Comparison of ENCODE assay signal across 29 mouse cellular contexts in genomic region chr10:70128408-70128807, GRCm38 (mm10). TPM values are rescaled to one million over a fixed set of nuclear protein-coding genes. Genes with fewer than 3 reads are reported as not detected.
A peak's percentile ranks its signal among the peaks of the same experiment; 100 is the strongest.
DNase-seq lines count a peak whose midpoint lies in the region; ATAC-seq and TF ChIP-seq lines count a peak whose summit lies in the region.
"Had no signal": no experiment of that assay in that cellular context is flagged by ENCODE, and none has a peak within 500 bp of the region (broad histone marks: within the 10 kb centered on the region; RNA-seq: fewer than 3 reads in every experiment).

No protein-coding gene starts in this region.

- no peak for ATAC-seq in liver, embryonic 11.5 days (replicated peaks; ENCODE audit: low FRiP score)
- ATAC-seq in liver, embryonic 14.5 days (ENCODE audit: insufficient read depth) = no peak
- ATAC-seq: forebrain, embryonic 16.5 days; intestine, embryonic 16.5 days; lung, postnatal 0 days had no signal

- H3K36me3 ChIP-seq in liver, embryonic 11.5 days (ENCODE audit: control insufficient read depth, insufficient read depth, low read length) = no peaks in the 10 kb centered on the region
- peaks cover 0 to 42% of the 10 kb centered on the region in 2 experiments; a peak in 2 of 4 replicates for H3K36me3 ChIP-seq in MEL (ENCODE audit: control insufficient read depth in 1 of 2, insufficient read depth in 2 of 2, low read length in 2 of 2)
- H3K36me3 ChIP-seq in liver, embryonic 14.5 days (replicated peaks; ENCODE audit: control insufficient read depth, insufficient read depth, low read depth) = no peaks in the 10 kb centered on the region
- H3K36me3 ChIP-seq: embryonic facial prominence, embryonic 13.5 days; hindbrain, embryonic 13.5 days; limb, embryonic 13.5 days; midbrain, embryonic 12.5 days; neural tube, embryonic 12.5 days had no signal

- peaks cover 86% of the 10 kb centered on the region for H3K4me1 ChIP-seq in liver, embryonic 11.5 days (replicated peaks; ENCODE audit: control insufficient read depth, insufficient read depth, low read length)
- peaks cover 4 to 49% of the 10 kb centered on the region in 2 experiments for H3K4me1 ChIP-seq in MEL (ENCODE audit: control insufficient read depth in 1 of 2, insufficient read depth in 2 of 2, low read length in 2 of 2)
- H3K4me1 ChIP-seq in liver, embryonic 14.5 days (replicated peaks; ENCODE audit: control insufficient read depth in 2 of 2, insufficient read depth in 2 of 2, low read length in 1 of 2) = peaks cover 76 to 83% of the 10 kb centered on the region in 2 experiments
- H3K4me1 ChIP-seq: neural tube, embryonic 12.5 days had no signal

- no peak for TF ChIP-seq POLR2A in MEL (IDR thresholded peaks at IDR 0.05; ENCODE audit: control insufficient read depth in 1 of 2, insufficient read depth in 1 of 2, low read depth in 1 of 2, low read length in 2 of 2, poor library complexity in 1 of 2)

- TF ChIP-seq CTCF in MEL (IDR thresholded peaks at IDR 0.05 in 2 of 3, conservative IDR thresholded peaks at IDR 0.05 in 1 of 3; ENCODE audit: control insufficient read depth in 1 of 3, insufficient read depth in 1 of 3, low read depth in 2 of 3, low read length in 3 of 3, poor library complexity in 1 of 3, severe bottlenecking in 1 of 3) = no peak
- peak; percentile 22; the same call in 1 of the 2 replicates for TF ChIP-seq CTCF in liver, embryonic 14.5 days (IDR thresholded peaks at IDR 0.05; ENCODE audit: low read depth)

- peak overlapping the region; percentile 94 for H3K27ac ChIP-seq in liver, embryonic 11.5 days (ENCODE audit: low read depth, low read length)
- peak overlapping the region; percentile 29; the same call in 1 of the 2 replicates for H3K27ac ChIP-seq in MEL (ENCODE audit: control insufficient read depth, low read depth, low read length)
- peak overlapping the region; percentile 92 for H3K27ac ChIP-seq in liver, embryonic 14.5 days
- H3K27ac ChIP-seq: embryonic facial prominence, embryonic 13.5 days; forebrain, embryonic 10.5 days; hindbrain, embryonic 13.5 days; limb, embryonic 13.5 days; midbrain, embryonic 12.5 days; neural tube, embryonic 12.5 days; stomach, postnatal 0 days had no signal

- DNase-seq in liver, embryonic 11.5 days (ENCODE audit: low spot score) = no peak
- DNase-seq in liver = no peak
- peak; percentile 60 for DNase-seq in MEL (ENCODE audit: low read depth, low spot score)
- DNase-seq in liver, embryonic 14.5 days (ENCODE audit: low read depth in 3 of 3, low spot score in 3 of 3) = no peak
- DNase-seq in adipocyte (ENCODE audit: low spot score) = no peak
- DNase-seq in right cerebral cortex, postnatal 25 days = no peak
- DNase-seq: adrenal gland, postnatal 25 days; cerebellum, adult 11-12 months; cerebellum, adult 9-11 months; heart, postnatal 4 days; kidney, adult 9 months; kidney, postnatal 10 days; lung, adult 18-20 months; lung, postnatal 4 days; right cerebral cortex, adult 18-20 months; right cerebral cortex, postnatal 4 days; thymus, adult 2 months had no signal

- 73% methylated on average over 8 of the region's 8 CpGs for WGBS in liver, embryonic 11.5 days
- WGBS in liver, embryonic 14.5 days (ENCODE audit: insufficient replicate concordance) = 54% methylated on average over 8 of the region's 8 CpGs

- H3K4me2 ChIP-seq in liver, embryonic 11.5 days = peak overlapping the region; percentile 64
- H3K4me2 ChIP-seq in liver, embryonic 14.5 days (ENCODE audit: low read depth) = peak overlapping the region; percentile 68
- H3K4me2 ChIP-seq: embryonic facial prominence, embryonic 13.5 days; hindbrain, embryonic 13.5 days; limb, embryonic 13.5 days; midbrain, embryonic 12.5 days; neural tube, embryonic 12.5 days had no signal

- no peak for TF ChIP-seq RAD21 in MEL (IDR thresholded peaks at IDR 0.05; ENCODE audit: low read depth, low read length)

- H3K4me3 ChIP-seq in liver, embryonic 11.5 days (ENCODE audit: low read depth, low read length) = no peak overlapping the region
- H3K4me3 ChIP-seq in MEL (ENCODE audit: control insufficient read depth in 1 of 2, insufficient read depth in 1 of 2, low read depth in 2 of 2, low read length in 2 of 2) = no peak overlapping the region
- H3K4me3 ChIP-seq in liver, embryonic 14.5 days (ENCODE audit: insufficient read depth in 1 of 2, low read depth in 2 of 2, low read length in 2 of 2) = no peak overlapping the region
- H3K4me3 ChIP-seq: embryonic facial prominence, embryonic 13.5 days; forebrain, embryonic 10.5 days; hindbrain, embryonic 13.5 days; limb, embryonic 13.5 days; megakaryocyte, embryonic 14.5 days; midbrain, embryonic 12.5 days; myocyte; neural tube, embryonic 12.5 days had no signal

- H3K9me3 ChIP-seq in liver, embryonic 11.5 days (ENCODE audit: control insufficient read depth, low read length) = no peaks in the 10 kb centered on the region
- H3K9me3 ChIP-seq in MEL (replicated peaks; ENCODE audit: insufficient read depth, low read length) = no peaks in the 10 kb centered on the region
- H3K9me3 ChIP-seq in liver, embryonic 14.5 days (ENCODE audit: control insufficient read depth, low read length) = no peaks in the 10 kb centered on the region
- H3K9me3 ChIP-seq: embryonic facial prominence, embryonic 13.5 days; hindbrain, embryonic 13.5 days; limb, embryonic 13.5 days; midbrain, embryonic 12.5 days; neural tube, embryonic 12.5 days had no signal

- no peak overlapping the region for H3K9ac ChIP-seq in liver, embryonic 11.5 days (ENCODE audit: low read depth, low read length)
- H3K9ac ChIP-seq in MEL (ENCODE audit: control insufficient read depth, low read depth, low read length, poor library complexity, severe bottlenecking) = no peak overlapping the region
- H3K9ac ChIP-seq in liver, embryonic 14.5 days (replicated peaks) = no peak overlapping the region; the same call in none of the 2 replicates
- H3K9ac ChIP-seq: embryonic facial prominence, embryonic 13.5 days; hindbrain, embryonic 13.5 days; limb, embryonic 13.5 days; midbrain, embryonic 12.5 days; neural tube, embryonic 12.5 days had no signal

- H3K27me3 ChIP-seq in liver, embryonic 11.5 days (replicated peaks; ENCODE audit: control insufficient read depth, insufficient read depth, low read length) = no peaks in the 10 kb centered on the region
- H3K27me3 ChIP-seq in MEL (ENCODE audit: control insufficient read depth in 1 of 2, insufficient read depth in 2 of 2, low read length in 2 of 2) = no peaks in the 10 kb centered on the region
- no peaks in the 10 kb centered on the region for H3K27me3 ChIP-seq in liver, embryonic 14.5 days (ENCODE audit: control insufficient read depth, insufficient read depth, low read length)
- H3K27me3 ChIP-seq: embryonic facial prominence, embryonic 13.5 days; hindbrain, embryonic 13.5 days; limb, embryonic 13.5 days; megakaryocyte, embryonic 14.5 days; midbrain, embryonic 12.5 days; neural tube, embryonic 12.5 days had no signal

- TF ChIP-seq EP300 in MEL (IDR thresholded peaks at IDR 0.05; ENCODE audit: low read depth in 1 of 2, low read length in 2 of 2) = no peak
- TF ChIP-seq EP300 in liver, embryonic 14.5 days (IDR thresholded peaks at IDR 0.05; ENCODE audit: low read depth) = no peak

- peaks cover 42% of the 10 kb centered on the region for H3K79me2 ChIP-seq in MEL (ENCODE audit: control insufficient read depth, insufficient read depth, low read length, poor library complexity)

TF ChIP-seq in MEL, 35 proteins besides CTCF, POLR2A, EP300 and RAD21:
- no peak for TF ChIP-seq MYB (IDR thresholded peaks at IDR 0.05; ENCODE audit: low read depth, low read length)
- no peak for TF ChIP-seq ZMIZ1 (IDR thresholded peaks at IDR 0.05; ENCODE audit: low read depth, low read length)
- no peak for TF ChIP-seq E2F4 (IDR thresholded peaks at IDR 0.05; ENCODE audit: borderline replicate concordance, low read depth, low read length)
- TF ChIP-seq ZNF384 (IDR thresholded peaks at IDR 0.05; ENCODE audit: low read depth, low read length) = peak; percentile 95
- no peak for TF ChIP-seq USF2 (IDR thresholded peaks at IDR 0.05; ENCODE audit: borderline replicate concordance in 1 of 2, insufficient read depth in 1 of 2, low read depth in 1 of 2, low read length in 2 of 2)
- TF ChIP-seq TBP (IDR thresholded peaks at IDR 0.05; ENCODE audit: low read depth, low read length) = 0 out of 2 replicates have a peak, but pooled peaks have one; percentile 9
- no peak for TF ChIP-seq JUND (IDR thresholded peaks at IDR 0.05; ENCODE audit: low read depth, low read length)
- TF ChIP-seq CHD1 (IDR thresholded peaks at IDR 0.05; ENCODE audit: low read depth, low read length) = no peak
- TF ChIP-seq KAT2A (conservative IDR thresholded peaks at IDR 0.05; ENCODE audit: low read depth, low read length) = no peak
- TF ChIP-seq USF1 (IDR thresholded peaks at IDR 0.05; ENCODE audit: low read depth, low read length) = peak; percentile 56; the same call in 1 of the 2 replicates
- no peak for TF ChIP-seq ETS1 (IDR thresholded peaks at IDR 0.05; ENCODE audit: low read depth, low read length)
- no peak for TF ChIP-seq NRF1 (IDR thresholded peaks at IDR 0.05; ENCODE audit: insufficient read depth, low read depth, low read length, poor library complexity, severe bottlenecking)
- no peak for TF ChIP-seq POLR2AphosphoS2 (IDR thresholded peaks at IDR 0.05; ENCODE audit: low read length)
TF ChIP-seq in MEL: peak in this region for 3.

RNA-seq across cellular contexts. Expression of gene Ccdc6, which starts 31.5 kb away (rescaled TPM):
- 18.8 and 19.1 TPM in 2 replicates for polyA plus RNA-seq in liver, embryonic 11.5 days (2014; fragmentation: Nextera tagmentation; extraction: Ambion mirVana)
- total RNA-seq in MEL (2012; rRNA removed) = 25.4 and 28.6 TPM in 2 replicates
- 100 to 1,000 TPM in 1 of 2 experiments, 10 to 100 TPM in 1; 42.0 to 143 TPM for polyA plus RNA-seq in MEL (2012; ENCODE audit: insufficient read depth in 1 of 2, insufficient read length in 2 of 2, low read depth in 1 of 2, low replicate concordance in 2 of 2, missing spikeins in 1 of 2)
- polyA plus RNA-seq in liver, embryonic 14.5 days (2012; rRNA removed) = 6.7 and 8.3 TPM in 2 replicates
- 9.5 and 10.7 TPM in 2 replicates for polyA plus RNA-seq in liver, embryonic 14.5 days (2014; fragmentation: Nextera tagmentation; extraction: Ambion mirVana)

Comparison
In these comparisons a context has a peak if more than half of its experiments do, and no peak if none do; other contexts are left out.
1. H3K27ac ChIP-seq: peak in every context shown above with its lines; median percentile 94 in liver, embryonic 11.5 days; 92 in liver, embryonic 14.5 days; 29 in MEL.